Mouse (Mus musculus): ENCODE data around the gene Mgat3. TPM values are rescaled to one million over a fixed set of nuclear protein-coding genes. Genes with fewer than 3 reads are reported as not detected.

Gene Mgat3
- polyA plus RNA-seq, 1 experiment from 2014 or later: 9.9 TPM

DNA sequence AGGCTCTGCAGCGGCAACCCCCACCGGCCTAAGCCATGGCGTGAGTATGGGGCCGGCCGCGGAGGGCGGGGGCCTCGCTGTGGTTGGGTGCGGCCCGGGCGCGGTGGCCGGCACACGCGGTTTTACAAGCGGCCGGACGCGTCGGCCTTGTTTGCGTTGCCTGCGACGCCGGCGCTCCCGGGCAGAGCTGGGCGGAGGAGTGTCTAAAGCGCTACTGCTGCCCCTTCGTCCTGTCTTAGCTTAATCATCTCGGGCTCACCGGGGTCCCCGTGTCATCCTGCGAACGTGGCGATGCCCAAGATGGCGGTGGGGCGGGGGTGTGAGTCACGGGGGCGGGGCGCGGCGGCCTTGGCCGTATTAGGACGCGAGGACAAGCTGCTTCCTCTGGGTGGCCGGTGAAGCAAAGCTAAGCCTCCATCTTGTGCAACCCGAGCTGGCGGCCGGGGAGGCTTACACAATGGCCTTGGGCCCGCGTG is 82.2 kb downstream of the Mgat3 start:
- H3K4me1 ChIP-seq (ENCODE audit: control insufficient read depth, insufficient read depth, low read length): no peaks in the 10 kb centered on the region; the same call in 1 of the 2 replicates
- peak; percentile 83 for DNase-seq (ENCODE audit: low spot score)
- ATAC-seq (replicated peaks; ENCODE audit: insufficient number of reproducible peaks, low FRiP score, low TSS enrichment, low read depth): peak; percentile 35
- H3K27ac ChIP-seq (replicated peaks; ENCODE audit: low read depth, low read length): peak overlapping the region; percentile 92
- peak overlapping the region; percentile 99 for H3K9ac ChIP-seq (replicated peaks; ENCODE audit: low read length)
- H3K4me2 ChIP-seq (ENCODE audit: low read depth, low read length): peak overlapping the region; percentile 86
- H3K4me3 ChIP-seq (ENCODE audit: low read depth, low read length): peak overlapping the region; percentile 83
- H3K9me3 ChIP-seq (replicated peaks; ENCODE audit: control insufficient read depth, low read length): no peaks in the 10 kb centered on the region
- peaks cover 5% of the 10 kb centered on the region for H3K36me3 ChIP-seq (replicated peaks; ENCODE audit: control insufficient read depth, insufficient read depth, low read depth, low read length)
- no peaks in the 10 kb centered on the region for H3K27me3 ChIP-seq (ENCODE audit: control insufficient read depth, insufficient read depth, low read length)
- under 1% methylated on average over 50 of the region's 51 CpGs for WGBS

DNA sequence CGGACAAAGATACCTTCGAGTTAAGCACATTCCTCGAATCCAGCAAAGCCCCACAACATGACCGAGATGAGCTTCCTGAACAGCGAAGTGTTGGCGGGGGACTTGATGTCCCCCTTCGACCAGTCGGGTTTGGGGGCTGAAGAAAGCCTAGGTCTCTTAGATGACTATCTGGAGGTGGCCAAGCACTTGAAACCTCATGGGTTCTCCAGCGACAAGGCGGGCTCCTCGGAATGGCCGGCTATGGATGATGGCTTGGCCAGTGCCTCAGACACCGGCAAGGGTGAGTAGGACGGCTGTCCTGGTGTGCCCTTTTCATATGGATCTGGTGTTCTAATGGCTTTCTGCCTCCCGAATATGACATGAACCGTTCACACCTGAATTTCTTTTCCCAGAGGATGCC is 82.7 kb downstream of the Mgat3 start:
- H3K4me2 ChIP-seq (ENCODE audit: low read depth, low read length): peak overlapping the region; percentile 86
- DNase-seq (ENCODE audit: low spot score) (no peak), ATAC-seq (replicated peaks; ENCODE audit: insufficient number of reproducible peaks, low FRiP score, low TSS enrichment, low read depth) (no peak)
- no peaks in the 10 kb centered on the region for H3K9me3 ChIP-seq (replicated peaks; ENCODE audit: control insufficient read depth, low read length)
- WGBS: 11% methylated on average over 16 of the region's 16 CpGs
- no peaks in the 10 kb centered on the region for H3K27me3 ChIP-seq (ENCODE audit: control insufficient read depth, insufficient read depth, low read length)
- peak overlapping the region; percentile 99 for H3K9ac ChIP-seq (replicated peaks; ENCODE audit: low read length)
- peak overlapping the region; percentile 83 for H3K4me3 ChIP-seq (ENCODE audit: low read depth, low read length)
- peaks cover 5% of the 10 kb centered on the region for H3K36me3 ChIP-seq (replicated peaks; ENCODE audit: control insufficient read depth, insufficient read depth, low read depth, low read length)
- H3K4me1 ChIP-seq (ENCODE audit: control insufficient read depth, insufficient read depth, low read length): no peaks in the 10 kb centered on the region; the same call in 1 of the 2 replicates
- peak overlapping the region; percentile 92 for H3K27ac ChIP-seq (replicated peaks; ENCODE audit: low read depth, low read length)

GRCm38 (mm10) chr15:80256656-80257601 is 83.4 kb downstream of the Mgat3 start:
- DNase-seq (ENCODE audit: low spot score): no peak
- H3K36me3 ChIP-seq (replicated peaks; ENCODE audit: control insufficient read depth, insufficient read depth, low read depth, low read length): peaks cover 5% of the 10 kb centered on the region
- no peaks in the 10 kb centered on the region; the same call in 1 of the 2 replicates for H3K4me1 ChIP-seq (ENCODE audit: control insufficient read depth, insufficient read depth, low read length)
- H3K4me2 ChIP-seq (ENCODE audit: low read depth, low read length): peak overlapping the region; percentile 86
- H3K9ac ChIP-seq (replicated peaks; ENCODE audit: low read length): peak overlapping the region; percentile 99
- H3K4me3 ChIP-seq (ENCODE audit: low read depth, low read length): peak overlapping the region; percentile 83
- 66% methylated on average over 12 of the region's 12 CpGs for WGBS
- ATAC-seq (replicated peaks; ENCODE audit: insufficient number of reproducible peaks, low FRiP score, low TSS enrichment, low read depth): no peak
- no peaks in the 10 kb centered on the region for H3K9me3 ChIP-seq (replicated peaks; ENCODE audit: control insufficient read depth, low read length)
- peak overlapping the region; percentile 92; the same call in 1 of the 2 replicates for H3K27ac ChIP-seq (replicated peaks; ENCODE audit: low read depth, low read length)
- no peaks in the 10 kb centered on the region for H3K27me3 ChIP-seq (ENCODE audit: control insufficient read depth, insufficient read depth, low read length)

GRCm38 (mm10) chr15:80257602-80258239 is 84.2 kb downstream of the Mgat3 start:
- 43% methylated on average over 4 of the region's 4 CpGs for WGBS
- ATAC-seq (replicated peaks; ENCODE audit: insufficient number of reproducible peaks, low FRiP score, low TSS enrichment, low read depth): no peak
- Histone ChIP-seq H3K4me1 (ENCODE audit: control insufficient read depth, insufficient read depth, low read length) (no peaks in the 10 kb centered on the region; the same call in 1 of the 2 replicates), H3K36me3 (replicated peaks; ENCODE audit: control insufficient read depth, insufficient read depth, low read depth, low read length) (peaks cover 5% of the 10 kb centered on the region), H3K27me3 (ENCODE audit: control insufficient read depth, insufficient read depth, low read length) (no peaks in the 10 kb centered on the region), H3K4me2 (ENCODE audit: low read depth, low read length) (peak overlapping the region; percentile 13), H3K9ac (replicated peaks; ENCODE audit: low read length) (peak overlapping the region; percentile 13; the same call in 1 of the 2 replicates), H3K4me3 (ENCODE audit: low read depth, low read length) (peak overlapping the region; percentile 83; the same call in 1 of the 2 replicates), H3K9me3 (replicated peaks; ENCODE audit: control insufficient read depth, low read length) (no peaks in the 10 kb centered on the region), H3K27ac (replicated peaks; ENCODE audit: low read depth, low read length) (0 out of 2 replicates have a peak overlapping the region, but pooled peaks have one; percentile 35)
- no peak for DNase-seq (ENCODE audit: low spot score)

DNA sequence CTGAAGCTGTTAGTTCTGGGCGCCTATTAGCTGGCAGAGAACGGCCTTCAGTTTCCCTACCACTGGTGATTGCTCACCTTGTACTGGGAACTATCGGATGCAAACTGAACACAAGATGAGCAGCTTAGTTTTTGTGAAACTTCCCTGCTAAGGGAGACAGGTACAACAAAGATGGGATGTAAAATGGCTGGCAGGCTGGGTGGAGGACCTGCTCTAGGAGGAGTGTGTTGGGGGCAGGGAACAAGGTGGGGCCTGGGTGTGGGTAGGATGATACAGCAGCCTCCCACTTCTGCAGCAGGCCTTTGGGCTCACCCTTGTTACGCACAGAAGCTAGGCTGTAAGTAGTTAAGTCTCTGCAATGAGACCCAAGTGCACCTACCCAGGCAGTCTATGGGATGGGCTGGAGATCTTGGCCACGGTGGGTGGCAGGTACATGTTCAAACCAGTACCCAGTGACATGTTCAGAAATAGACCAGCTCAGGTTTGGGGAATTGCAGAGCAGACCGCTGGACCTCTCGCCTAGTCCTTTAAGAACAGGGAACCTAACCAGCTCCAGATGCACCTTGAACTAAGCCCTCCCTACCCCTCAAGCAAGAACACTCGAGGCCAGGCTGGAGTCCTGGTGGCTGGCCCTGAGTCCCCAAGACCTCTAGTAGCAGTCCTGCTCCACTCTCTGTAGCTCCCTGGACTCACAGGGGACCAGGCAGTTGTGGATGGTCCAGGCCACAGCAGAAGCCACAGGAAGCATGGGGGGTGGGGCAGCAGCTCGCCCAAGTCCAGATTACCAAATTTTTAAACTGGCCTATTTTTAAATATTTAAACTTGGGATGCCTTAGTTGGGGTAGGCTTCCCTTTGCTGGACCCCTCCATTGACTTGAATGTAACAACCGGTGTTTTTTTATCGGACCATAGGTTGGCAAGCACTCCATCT is 85.0 kb downstream of the Mgat3 start:
- 0 out of 2 replicates have a peak overlapping the region, but pooled peaks have one; percentile 28 for H3K27ac ChIP-seq (replicated peaks; ENCODE audit: low read depth, low read length)
- no peak overlapping the region for H3K4me3 ChIP-seq (ENCODE audit: low read depth, low read length)
- H3K4me2 ChIP-seq (ENCODE audit: low read depth, low read length): peak overlapping the region; percentile 13; the same call in 1 of the 2 replicates
- no peak for ATAC-seq (replicated peaks; ENCODE audit: insufficient number of reproducible peaks, low FRiP score, low TSS enrichment, low read depth)
- H3K4me1 ChIP-seq (ENCODE audit: control insufficient read depth, insufficient read depth, low read length): no peaks in the 10 kb centered on the region; the same call in 1 of the 2 replicates
- 62% methylated on average over 11 of the region's 11 CpGs for WGBS
- peaks cover 5% of the 10 kb centered on the region for H3K36me3 ChIP-seq (replicated peaks; ENCODE audit: control insufficient read depth, insufficient read depth, low read depth, low read length)
- H3K9ac ChIP-seq (replicated peaks; ENCODE audit: low read length): peak overlapping the region; percentile 13; the same call in 1 of the 2 replicates
- H3K27me3 ChIP-seq (ENCODE audit: control insufficient read depth, insufficient read depth, low read length): no peaks in the 10 kb centered on the region
- H3K9me3 ChIP-seq (replicated peaks; ENCODE audit: control insufficient read depth, low read length): no peaks in the 10 kb centered on the region
- peak; percentile 40 for DNase-seq (ENCODE audit: low spot score)

GRCm38 (mm10) chr15:80259406-80260045 is 86.0 kb downstream of the Mgat3 start:
- no peak overlapping the region for H3K9ac ChIP-seq (replicated peaks; ENCODE audit: low read length)
- ATAC-seq (replicated peaks; ENCODE audit: insufficient number of reproducible peaks, low FRiP score, low TSS enrichment, low read depth): no peak
- no peak overlapping the region for H3K4me3 ChIP-seq (ENCODE audit: low read depth, low read length)
- no peak for DNase-seq (ENCODE audit: low spot score)
- no peak overlapping the region for H3K27ac ChIP-seq (replicated peaks; ENCODE audit: low read depth, low read length)
- no peak overlapping the region for H3K4me2 ChIP-seq (ENCODE audit: low read depth, low read length)
- H3K4me1 ChIP-seq (ENCODE audit: control insufficient read depth, insufficient read depth, low read length): no peaks in the 10 kb centered on the region; the same call in 1 of the 2 replicates
- peaks cover 5% of the 10 kb centered on the region for H3K36me3 ChIP-seq (replicated peaks; ENCODE audit: control insufficient read depth, insufficient read depth, low read depth, low read length)
- H3K9me3 ChIP-seq (replicated peaks; ENCODE audit: control insufficient read depth, low read length): no peaks in the 10 kb centered on the region
- WGBS: 64% methylated on average over 8 of the region's 8 CpGs
- H3K27me3 ChIP-seq (ENCODE audit: control insufficient read depth, insufficient read depth, low read length): no peaks in the 10 kb centered on the region

GRCm38 (mm10) chr15:80260677-80261076 is 87.2 kb downstream of the Mgat3 start:
- WGBS: 16% methylated on average over 3 of the region's 3 CpGs
- no peak for ATAC-seq (replicated peaks; ENCODE audit: insufficient number of reproducible peaks, low FRiP score, low TSS enrichment, low read depth)

More at GRCm38 (mm10) chr15:80260677-80261076, 87.2 kb downstream of the Mgat3 start:
- DNase-seq (ENCODE audit: low spot score): peak; percentile 89
- Histone ChIP-seq H3K9me3 (replicated peaks; ENCODE audit: control insufficient read depth, low read length) (no peaks in the 10 kb centered on the region), H3K4me1 (ENCODE audit: control insufficient read depth, insufficient read depth, low read length) (no peaks in the 10 kb centered on the region; the same call in 1 of the 2 replicates), H3K36me3 (replicated peaks; ENCODE audit: control insufficient read depth, insufficient read depth, low read depth, low read length) (peaks cover 5% of the 10 kb centered on the region), H3K4me3 (ENCODE audit: low read depth, low read length) (no peak overlapping the region), H3K27me3 (ENCODE audit: control insufficient read depth, insufficient read depth, low read length) (no peaks in the 10 kb centered on the region), H3K9ac (replicated peaks; ENCODE audit: low read length) (no peak overlapping the region), H3K27ac (replicated peaks; ENCODE audit: low read depth, low read length) (no peak overlapping the region), H3K4me2 (ENCODE audit: low read depth, low read length) (no peak overlapping the region)

All from embryonic facial prominence, embryonic 11.5 days (tissue).